Mouse (Mus musculus): ENCODE measurements around the gene Vtn.
A peak's percentile ranks its signal among the peaks of the same experiment; 100 is the strongest.

The Vtn gene

GRCm38 (mm10) chr11:78499004-78499403 lies at the start of gene Vtn:
Gene Vtn, plus strand, starts transcription at chr11:78499091.
- no peak for DNase-seq (ENCODE audit: extremely low spot score, low spot score)

GRCm38 (mm10) chr11:78450337-78450736 lies 48.6 kb upstream of the Vtn start:
- DNase-seq (ENCODE audit: extremely low spot score, low spot score): no peak

GRCm38 (mm10) chr11:78453675-78454074 lies 45.2 kb upstream of the Vtn start:
- DNase-seq (ENCODE audit: extremely low spot score, low spot score): peak; percentile 61

DNA sequence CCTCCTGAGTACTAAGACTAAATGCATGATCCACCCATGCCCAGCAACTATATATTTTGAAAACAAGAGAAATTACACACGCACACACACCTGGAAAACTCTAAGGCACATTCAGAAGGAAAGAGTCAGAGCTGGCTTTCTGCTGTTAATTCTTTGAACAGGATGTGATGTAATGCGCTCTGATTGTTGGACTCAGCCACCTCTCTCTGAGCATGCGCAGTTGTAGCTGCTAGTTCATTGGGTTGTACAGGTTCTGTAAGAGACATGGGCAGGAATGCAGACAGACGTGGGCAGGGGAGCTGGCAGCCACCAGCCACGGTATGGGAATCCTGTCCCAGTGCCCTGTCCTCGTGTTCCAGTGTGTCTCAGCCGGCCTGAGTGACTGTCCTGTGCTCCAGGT lies 44.6 kb upstream of the Vtn start:
- DNase-seq (ENCODE audit: extremely low spot score, low spot score): no peak

- peak; percentile 47 for DNase-seq (ENCODE audit: extremely low spot score, low spot score)
These were observed 43.6 kb upstream of the Vtn start for GRCm38 (mm10) chr11:78455308-78455707.

GRCm38 (mm10) chr11:78458740-78459139 lies 40.2 kb upstream of the Vtn start:
- no peak for DNase-seq (ENCODE audit: extremely low spot score, low spot score)

DNA sequence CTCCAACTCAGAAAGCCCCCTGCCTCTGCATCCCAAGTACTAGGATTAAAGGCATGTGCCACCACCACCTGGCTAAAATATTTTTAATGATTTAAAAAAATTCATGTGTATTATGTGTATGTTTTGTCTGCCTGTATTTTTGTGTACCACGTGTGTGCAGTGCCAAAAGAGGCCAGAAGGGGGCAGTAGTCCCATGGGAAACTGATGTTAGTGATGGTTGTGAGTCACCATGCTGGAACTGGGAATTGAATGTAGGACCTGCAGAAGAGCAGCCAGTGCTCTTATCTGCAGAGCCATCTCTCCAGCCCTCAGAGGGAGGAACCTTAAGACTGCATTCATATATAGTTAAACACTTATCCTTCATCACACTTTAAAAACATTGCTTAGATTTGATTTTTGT lies 37.0 kb upstream of the Vtn start:
- no peak for DNase-seq (ENCODE audit: extremely low spot score, low spot score)

DNA sequence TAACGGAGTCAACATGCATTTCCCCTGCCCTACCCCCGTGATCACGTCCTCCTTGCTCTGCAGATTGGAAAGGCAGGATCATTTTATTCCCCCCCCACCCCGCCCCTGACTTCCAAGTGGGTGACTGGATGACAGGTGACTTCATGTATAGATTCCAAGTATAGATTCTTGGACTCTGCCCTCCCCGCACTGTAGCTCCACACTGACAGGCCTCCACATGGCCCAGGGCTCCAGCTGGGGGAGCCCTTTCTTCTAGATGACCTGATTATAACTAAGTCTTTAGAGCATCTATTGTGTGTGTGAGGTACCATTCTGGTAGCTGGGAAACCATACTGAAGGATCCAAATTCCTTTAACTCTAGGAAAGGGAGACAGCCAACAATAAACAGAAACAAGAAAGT lies 36.2 kb upstream of the Vtn start:
- no peak for DNase-seq (ENCODE audit: extremely low spot score, low spot score)

- no peak for DNase-seq (ENCODE audit: extremely low spot score, low spot score)
These were observed 35.4 kb upstream of the Vtn start for GRCm38 (mm10) chr11:78463286-78464036.

DNA sequence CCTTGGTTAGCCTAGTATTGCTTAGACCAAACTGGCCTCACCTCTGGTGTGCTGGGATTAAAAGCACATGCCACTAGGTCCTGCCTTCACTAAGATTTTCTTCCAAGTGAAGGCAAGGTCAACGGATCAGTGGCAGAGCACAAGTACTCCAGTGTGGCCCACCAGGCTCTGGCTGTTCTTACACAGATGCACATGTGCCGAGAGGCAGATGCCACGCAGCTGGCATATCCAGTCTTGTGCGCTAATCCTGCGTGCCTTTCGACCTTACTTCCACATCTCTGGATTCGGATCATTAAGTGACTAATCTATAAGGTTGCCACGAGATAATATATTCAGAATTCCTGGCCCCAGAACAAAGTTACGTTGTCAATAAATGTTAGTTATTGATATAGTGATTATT lies 33.8 kb upstream of the Vtn start:
- peak; percentile 18 for DNase-seq (ENCODE audit: extremely low spot score, low spot score)

DNA sequence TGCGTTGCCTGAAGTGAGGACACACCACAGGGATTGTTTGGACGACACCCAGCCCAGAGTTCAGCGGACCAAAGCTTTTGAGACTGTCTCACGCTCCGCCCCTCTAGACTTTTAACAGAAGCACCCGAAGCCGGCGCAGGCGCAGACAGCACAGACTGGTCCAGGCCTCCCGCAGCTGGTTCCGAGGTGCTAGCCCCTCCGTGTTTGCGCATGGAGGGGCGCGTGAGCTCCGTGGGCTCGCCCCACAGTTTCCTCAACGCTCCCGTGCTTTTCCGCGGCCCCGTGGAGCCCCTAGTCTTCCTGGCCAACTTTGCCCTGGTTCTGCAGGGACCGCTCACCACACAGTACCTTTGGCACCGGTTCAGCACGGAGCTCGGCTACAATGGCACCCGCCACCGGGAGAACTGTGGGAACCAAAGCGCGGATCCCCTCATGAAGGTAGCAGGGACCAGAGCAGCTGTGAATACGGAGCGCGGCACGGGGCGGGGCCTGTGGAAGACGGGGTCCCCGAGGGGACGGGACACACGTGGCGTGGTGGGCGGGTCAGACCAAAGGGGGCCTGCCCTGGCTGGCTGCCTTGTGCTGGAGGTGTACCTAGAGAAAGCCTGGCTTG lies 33.2 kb upstream of the Vtn start, which contains the start of gene Slc46a1:
Gene Slc46a1 (plus strand): TSS at position 130 of the 613 bp plus-strand sequence.
- peak; percentile 84 for DNase-seq (ENCODE audit: extremely low spot score, low spot score)

DNA sequence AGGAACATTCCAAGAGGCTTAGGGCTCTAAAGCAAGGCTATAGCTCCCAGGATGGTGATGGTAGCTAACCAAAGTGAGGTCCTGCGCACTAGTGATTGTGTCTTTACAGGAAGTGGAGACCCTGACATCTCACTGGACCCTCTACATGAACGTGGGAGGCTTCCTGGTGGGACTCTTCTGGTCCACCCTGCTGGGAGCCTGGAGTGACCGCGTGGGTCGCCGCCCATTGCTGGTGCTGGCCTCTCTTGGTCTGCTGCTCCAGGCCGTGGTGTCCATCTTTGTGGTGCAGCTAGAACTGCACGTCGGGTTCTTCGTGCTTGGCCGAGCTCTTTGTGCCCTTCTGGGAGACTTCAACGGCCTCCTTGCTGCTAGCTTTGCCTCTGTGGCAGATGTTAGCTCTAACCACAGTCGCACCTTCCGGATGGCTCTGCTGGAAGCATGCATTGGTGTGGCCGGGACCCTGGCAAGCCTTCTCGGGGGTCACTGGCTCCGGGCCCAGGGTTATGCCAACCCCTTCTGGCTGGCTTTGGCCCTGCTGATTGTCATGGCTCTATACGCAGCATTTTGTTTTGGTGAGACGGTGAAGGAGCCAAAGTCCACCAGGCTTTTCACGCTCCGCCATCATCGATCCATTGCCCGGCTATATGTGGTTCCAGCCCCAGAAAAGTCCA lies 32.5 kb upstream of the Vtn start:
- no peak for DNase-seq (ENCODE audit: extremely low spot score, low spot score)

DNA sequence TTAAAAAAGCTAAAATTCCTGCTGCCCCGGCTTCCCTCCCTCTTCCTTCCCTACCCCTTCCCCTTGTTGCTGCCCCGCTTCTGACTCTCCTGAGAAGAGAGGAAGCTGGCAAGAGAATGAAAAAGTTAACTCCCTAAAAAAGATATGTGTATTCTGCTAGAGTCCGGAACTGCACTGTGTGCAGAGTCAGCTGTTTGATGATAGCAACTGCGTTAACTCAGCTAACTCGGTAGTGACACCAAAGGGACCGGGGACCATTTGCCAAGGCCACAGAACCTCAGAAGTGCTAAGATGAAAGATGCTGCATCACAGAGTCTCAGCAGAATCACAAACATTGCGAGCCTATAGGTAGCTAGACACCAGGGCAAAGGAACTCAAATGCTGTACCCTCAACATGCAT lies 31.4 kb upstream of the Vtn start:
- no peak for DNase-seq (ENCODE audit: extremely low spot score, low spot score)

- DNase-seq (ENCODE audit: extremely low spot score, low spot score): no peak
These were observed 31.0 kb upstream of the Vtn start for GRCm38 (mm10) chr11:78467932-78468331.

DNA sequence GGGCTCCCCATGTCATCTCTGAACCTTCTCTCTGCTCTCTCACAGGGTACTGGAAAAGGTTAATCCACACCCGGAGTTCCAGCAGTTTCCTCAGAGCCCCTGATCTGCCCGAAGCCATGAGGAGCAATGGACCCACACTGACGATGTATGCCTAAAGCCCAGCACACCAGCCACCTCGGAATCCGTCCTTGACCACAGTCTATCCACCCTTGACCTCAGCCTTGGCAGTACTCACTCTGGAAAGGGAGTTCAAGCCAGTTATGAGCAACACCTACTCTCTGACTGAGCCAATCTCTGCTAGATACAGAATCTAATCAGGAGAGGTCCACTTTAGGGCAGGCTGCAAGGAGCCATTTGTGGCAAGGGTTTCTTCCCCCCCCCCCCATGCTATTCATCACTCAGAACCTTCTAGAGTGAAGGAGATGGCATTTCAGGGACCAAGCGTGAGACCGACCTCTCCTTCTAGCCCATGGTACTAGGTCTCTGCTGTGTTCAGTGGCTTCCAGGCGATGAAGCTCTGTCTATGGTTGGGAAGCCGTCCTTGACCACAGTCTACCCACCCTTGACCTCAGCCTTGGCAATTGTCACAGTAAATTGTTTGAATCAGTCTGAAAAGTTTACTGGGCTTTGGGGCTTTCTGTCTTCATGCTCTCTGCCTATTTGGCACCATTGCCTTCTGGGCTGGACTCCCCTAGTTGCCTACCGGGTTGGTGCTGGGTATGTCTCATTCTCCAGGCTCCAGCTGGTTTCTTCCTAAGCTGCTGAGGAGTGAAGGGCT lies 27.4 kb upstream of the Vtn start:
- DNase-seq (ENCODE audit: extremely low spot score, low spot score): no peak

- DNase-seq (ENCODE audit: extremely low spot score, low spot score): no peak
These were observed 23.6 kb upstream of the Vtn start for GRCm38 (mm10) chr11:78475289-78475688.

DNA sequence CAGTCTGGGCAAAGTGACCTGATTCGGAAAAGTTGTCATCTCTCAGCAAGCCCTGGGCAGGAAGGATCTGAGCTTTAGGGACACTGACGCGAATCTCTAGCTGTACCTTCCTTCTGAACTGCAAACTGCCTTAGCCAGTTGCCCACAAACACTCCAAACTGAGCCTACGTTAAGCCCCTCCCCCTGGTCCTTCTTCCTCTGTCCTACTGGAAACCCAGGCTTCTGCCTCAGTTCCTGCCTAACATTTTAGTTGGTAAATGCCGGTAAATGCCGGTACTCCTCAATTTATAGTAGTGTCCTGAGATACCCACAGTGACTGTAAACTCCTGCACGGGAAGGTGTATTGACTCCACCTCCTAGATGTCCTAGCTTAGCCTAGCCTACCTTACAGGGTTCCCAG lies 15.3 kb upstream of the Vtn start:
- DNase-seq (ENCODE audit: extremely low spot score, low spot score): no peak

DNA sequence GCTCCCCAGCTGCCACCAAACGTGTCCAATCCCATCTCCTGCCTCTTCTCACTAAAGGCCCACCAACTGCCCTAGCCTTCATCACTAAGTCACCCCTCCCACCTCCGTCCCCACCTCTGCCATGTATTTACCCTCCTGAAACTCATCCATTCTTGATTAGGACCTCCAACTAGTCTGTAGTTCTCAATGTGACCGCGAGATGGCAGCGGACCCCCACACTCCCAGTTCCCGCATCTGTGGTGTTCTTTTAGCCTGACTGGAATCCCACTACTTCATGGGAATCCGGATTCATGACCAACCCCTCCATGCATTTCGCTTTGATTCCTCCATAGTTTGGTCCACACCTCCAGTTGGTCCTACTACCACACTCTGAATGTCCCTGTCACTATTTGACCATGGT lies 10.7 kb upstream of the Vtn start:
- peak; percentile 81 for DNase-seq (ENCODE audit: extremely low spot score, low spot score)

DNA sequence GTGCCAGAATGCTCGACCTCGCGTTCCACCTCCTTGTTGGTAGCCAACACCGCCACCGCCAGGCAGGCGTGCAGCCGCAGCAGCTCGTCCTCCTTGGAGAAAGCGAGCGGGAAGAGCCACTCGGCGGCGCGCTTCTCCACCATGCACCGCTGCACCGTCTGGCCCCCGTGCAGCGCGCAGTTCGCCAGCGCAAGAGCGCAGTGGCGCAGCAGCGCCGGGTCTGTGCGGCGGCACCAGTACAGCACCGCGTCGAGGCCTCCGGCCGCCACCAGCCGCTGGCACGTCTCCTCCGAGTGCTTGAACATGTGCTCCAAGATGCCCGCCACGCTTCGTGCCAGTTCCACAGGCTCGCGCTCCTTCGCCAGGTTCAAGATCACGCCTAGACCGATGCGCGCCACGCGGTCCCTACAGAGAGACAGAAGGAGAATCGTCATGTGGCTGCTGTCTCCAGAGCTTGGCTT lies 8.1 kb upstream of the Vtn start:
- DNase-seq (ENCODE audit: extremely low spot score, low spot score): peak; percentile 57

DNA sequence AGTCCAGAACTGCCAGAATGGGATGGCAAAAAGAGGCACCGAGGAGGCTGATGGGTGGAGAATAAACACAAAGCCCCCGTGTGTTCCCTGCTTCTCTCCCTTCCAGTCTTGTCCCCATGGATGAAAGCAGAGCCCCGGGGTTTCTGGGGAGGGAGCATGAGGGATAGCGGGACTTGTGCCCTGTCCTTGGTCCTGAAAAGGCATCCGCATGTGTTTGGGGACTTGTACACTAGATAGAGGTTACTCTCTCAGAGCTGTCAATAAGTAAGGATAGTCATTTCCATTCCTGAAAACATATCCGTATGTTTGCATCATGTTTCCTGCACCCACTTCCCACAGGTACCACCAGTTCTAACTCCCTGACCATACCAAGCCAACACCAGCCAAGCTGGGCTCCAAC lies 3.0 kb upstream of the Vtn start:
- DNase-seq (ENCODE audit: extremely low spot score, low spot score): peak; percentile 49

GRCm38 (mm10) chr11:78497071-78497541 lies 1.8 kb upstream of the Vtn start:
- DNase-seq (ENCODE audit: extremely low spot score, low spot score): peak; percentile 70
